ENCODE assay signal across 8 mouse cellular contexts in the genomic region with DNA sequence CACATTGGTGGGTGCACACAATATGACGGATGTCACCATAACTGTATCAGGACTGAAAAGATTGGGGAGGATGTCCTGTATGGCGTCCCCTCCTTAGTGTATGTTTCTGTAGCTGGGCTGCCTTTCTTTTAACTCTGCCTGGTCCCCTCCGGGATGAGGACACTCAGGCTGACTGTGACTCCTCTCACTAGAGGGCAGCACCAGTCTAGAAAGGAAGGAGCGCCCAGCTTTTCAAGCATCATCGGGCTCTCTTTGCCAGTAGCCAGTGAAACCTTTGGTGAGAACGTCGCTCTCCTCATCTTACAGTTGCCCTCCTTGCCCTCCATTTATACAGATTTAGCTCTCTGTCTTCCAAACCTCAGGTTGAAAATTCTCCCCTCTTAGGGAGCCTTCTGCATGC.
DNase-seq lines count a peak whose midpoint lies in the region.

No protein-coding gene starts in this region.

- intact Hi-C loops in left cerebral cortex, postnatal 10 days (cut with DNase I), result no loop called here

- peak; percentile 60 for DNase-seq in adrenal gland, postnatal 10 days
- no peak for DNase-seq in adrenal gland, postnatal 4 days (ENCODE audit: low spot score in 2 of 2)
- peak; percentile 53 for DNase-seq in urinary bladder, postnatal 14 days (ENCODE audit: low spot score)
- DNase-seq in urinary bladder, adult 2 months (ENCODE audit: low spot score), result no peak
- DNase-seq in gastrocnemius, postnatal 10 days, result peak; percentile 48
- DNase-seq in left cerebral cortex, postnatal 10 days (ENCODE audit: extremely low spot score in 1 of 2, low spot score in 2 of 2), result peak; percentile 48 to 67
- peak; percentile 20 for DNase-seq in naive thymus-derived CD4-positive, alpha-beta T cell, adult 2 months (ENCODE audit: low read depth)
- no peak for DNase-seq in yolk sac, embryonic 10.5 days (ENCODE audit: low spot score)

Comparison
In these comparisons a context has a peak if more than half of its experiments do, and no peak if none do; other contexts are left out.
1. DNase-seq: peak in adrenal gland, postnatal 10 days (single experiment), urinary bladder, postnatal 14 days (single experiment), gastrocnemius, postnatal 10 days (single experiment), left cerebral cortex, postnatal 10 days (2 of 2) and naive thymus-derived CD4-positive, alpha-beta T cell, adult 2 months (single experiment); none in adrenal gland, postnatal 4 days (0 of 2), urinary bladder, adult 2 months (single experiment) and yolk sac, embryonic 10.5 days (single experiment).